Mouse (Mus musculus) c-Kit-positive CD71-negative TER-119-negative erythroid progenitor cells, embryonic 14.5 days (primary cell): ENCODE measurements at regions not wholly inside any gene's neighbourhood (a gene's known extent, or its start where the extent isn't known, plus 50 kb on each side); places are given as distances from the start of the nearest gene placed in this dataset.

Experiments
- DNase-seq: peaks from one replicate; pipeline ENCODE4 v3.0.0-alpha.2; 2013; ENCODE audit warnings: low read depth

GRCm38 (mm10) chr6:39283761-39284415, 77.3 kb upstream of the Kdm7a start:
- no peak for DNase-seq

- DNase-seq, result peak; percentile 22
Measured at GRCm38 (mm10) chr6:39278317-39278716, 71.7 kb upstream of the Kdm7a start.

GRCm38 (mm10) chr6:39274774-39275502, 68.3 kb upstream of the Kdm7a start:
- no peak for DNase-seq

- no peak for DNase-seq
Measured at GRCm38 (mm10) chr6:39273427-39273826, 66.8 kb upstream of the Kdm7a start.

GRCm38 (mm10) chr6:39270457-39270856, 63.9 kb upstream of the Kdm7a start:
- DNase-seq, result no peak

GRCm38 (mm10) chr6:39269706-39270105, 63.1 kb upstream of the Kdm7a start:
- no peak for DNase-seq

GRCm38 (mm10) chr6:39268647-39269428, 62.2 kb upstream of the Kdm7a start:
- DNase-seq, result no peak

GRCm38 (mm10) chr6:39264722-39265121, 58.1 kb upstream of the Kdm7a start:
- DNase-seq, result no peak

GRCm38 (mm10) chr6:39263615-39264014, 57.0 kb upstream of the Kdm7a start:
- DNase-seq, result no peak

GRCm38 (mm10) chr6:39261951-39262350, 55.4 kb upstream of the Kdm7a start:
- DNase-seq, result no peak

GRCm38 (mm10) chr6:39260480-39260879, 53.9 kb upstream of the Kdm7a start:
- no peak for DNase-seq

GRCm38 (mm10) chr6:39259129-39259528, 52.5 kb upstream of the Kdm7a start:
- no peak for DNase-seq

GRCm38 (mm10) chr6:39258656-39259055, 52.1 kb upstream of the Kdm7a start:
- DNase-seq, result no peak

GRCm38 (mm10) chr6:39257667-39258395, 51.2 kb upstream of the Kdm7a start:
- DNase-seq, result no peak

GRCm38 (mm10) chr6:39257111-39257571, 50.6 kb upstream of the Kdm7a start:
- no peak for DNase-seq

- no peak for DNase-seq
Measured at GRCm38 (mm10) chr6:39256304-39257103, 49.9 kb upstream of the Kdm7a start.
